Mouse (Mus musculus) embryonic facial prominence, embryonic 15.5 days (tissue): ENCODE measurements around the gene Nfatc2. TPM values are rescaled to one million over a fixed set of nuclear protein-coding genes. Genes with fewer than 3 reads are reported as not detected.

Source experiments
- ATAC-seq: fragments of 200-750 bp; cut with Nextera tagmentation; 2 replicates; pipeline ENCODE4 v1.8.0; 2017; ENCODE audit warnings: low read depth, moderate TSS enrichment; ENCODE audit not compliant: insufficient number of reproducible peaks, low FRiP score, low TSS enrichment
- H3K27ac ChIP-seq: fragments of 300-500 bp; sonication (generic); replicated peaks from 2 replicates; pipeline ENCODE4 v1.5.1; 2015; ENCODE audit warnings: mild to moderate bottlenecking, inconsistent platforms
- H3K27me3 ChIP-seq: fragments of 300-500 bp; sonication (generic); 2 replicates; pipeline ENCODE4 v1.6.1; 2015; ENCODE audit warnings: inconsistent platforms
- H3K36me3 ChIP-seq: fragments of 300-500 bp; sonication (generic); 2 replicates; pipeline ENCODE4 v1.6.1; 2015; ENCODE audit warnings: mild to moderate bottlenecking, inconsistent platforms
- H3K4me1 ChIP-seq: fragments of 300-500 bp; sonication (generic); 2 replicates; pipeline ENCODE4 v1.6.1; 2015; ENCODE audit warnings: inconsistent platforms
- H3K4me2 ChIP-seq: fragments of 300-500 bp; sonication (generic); replicated peaks from 2 replicates; pipeline ENCODE4 v1.6.1; 2015; ENCODE audit warnings: mild to moderate bottlenecking, inconsistent platforms
- H3K4me3 ChIP-seq: fragments of 300-500 bp; sonication (generic); replicated peaks from 2 replicates; pipeline ENCODE4 v1.5.1; 2015; ENCODE audit warnings: mild to moderate bottlenecking, inconsistent platforms
- H3K9ac ChIP-seq: fragments of 300-500 bp; sonication (generic); 2 replicates; pipeline ENCODE4 v1.6.1; 2015; ENCODE audit warnings: inconsistent platforms
- H3K9me3 ChIP-seq: fragments of 300-500 bp; sonication (generic); replicated peaks from 2 replicates; pipeline ENCODE4 v1.6.1; 2016; ENCODE audit warnings: inconsistent platforms
- WGBS: fragments of 180-500 bp; shearing (Covaris S2); methylation state at CpG from one replicate; pipeline ENCODE4 v1.1.7; 2015; 5-methylcytosine and 5-hydroxymethylcytosine counted together
- polyA plus RNA-seq: library from polyadenylated mRNA; unstranded; fragments of >200 nt; fragmentation: Nextera tagmentation; extraction: Ambion mirVana; gene quantifications from 2 replicates; pipeline ENCODE4 v1.2.1, GENCODE M21; 2015

The Nfatc2 gene
- polyA plus RNA-seq, 1 experiment from 2014 or later, result 5.8 TPM

DNA sequence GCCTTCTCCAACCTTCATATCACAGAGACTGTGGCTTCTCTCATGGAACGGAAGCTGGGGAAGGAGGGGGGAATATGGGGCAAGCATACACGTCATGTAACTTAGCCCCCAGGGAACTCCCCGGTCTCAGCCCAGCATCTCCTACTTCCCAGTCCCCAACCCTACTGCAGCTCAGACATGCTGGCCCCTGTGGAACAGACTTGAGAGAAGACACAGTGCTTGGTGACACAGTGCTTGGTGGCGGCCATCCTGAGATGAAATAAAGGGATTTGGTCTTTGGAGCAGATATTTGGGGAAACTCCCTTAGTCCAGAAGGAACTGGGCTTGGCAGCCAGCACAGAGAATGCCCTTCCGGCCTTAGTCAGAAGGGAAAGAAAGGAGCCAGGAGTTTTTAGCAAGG is 87.3 kb downstream of the Nfatc2 start:
- Histone ChIP-seq H3K27me3 (no peaks in the 10 kb centered on the region), H3K4me1 (no peaks in the 10 kb centered on the region; the same call in 1 of the 2 replicates), H3K4me2 (no peak overlapping the region), H3K9me3 (no peaks in the 10 kb centered on the region), H3K27ac (no peak overlapping the region), H3K9ac (no peak overlapping the region), H3K36me3 (no peaks in the 10 kb centered on the region), H3K4me3 (no peak overlapping the region)
- no peak for ATAC-seq
- 76% methylated on average over 5 of the region's 5 CpGs for WGBS

DNA sequence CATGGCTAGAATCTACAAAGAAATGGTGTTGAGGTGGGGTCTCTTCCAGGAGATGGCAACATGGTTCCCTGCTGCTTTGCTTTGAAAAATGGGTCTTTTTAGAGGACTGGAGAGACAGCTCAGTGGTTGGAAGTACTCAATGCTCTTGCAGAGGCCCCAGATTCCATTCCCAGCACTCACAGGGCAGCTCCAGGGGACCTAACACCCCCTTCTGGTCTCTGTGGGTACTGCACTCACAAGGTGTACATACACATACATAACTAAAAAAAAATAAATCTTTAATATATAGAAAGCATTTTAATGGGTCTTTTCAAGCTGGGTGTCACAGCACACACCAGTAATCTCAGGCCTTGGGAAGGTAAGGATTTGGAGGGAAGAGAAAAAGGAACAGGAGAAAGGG is 89.9 kb downstream of the Nfatc2 start:
- H3K4me3 ChIP-seq, result no peak overlapping the region
- H3K9me3 ChIP-seq, result no peaks in the 10 kb centered on the region
- H3K27ac ChIP-seq, result no peak overlapping the region

GRCm38 (mm10) chr2:168508469-168509198 is 92.8 kb downstream of the Nfatc2 start:
- Histone ChIP-seq H3K27me3 (no peaks in the 10 kb centered on the region), H3K4me1 (no peaks in the 10 kb centered on the region), H3K27ac (no peak overlapping the region), H3K4me3 (no peak overlapping the region), H3K36me3 (no peaks in the 10 kb centered on the region), H3K9me3 (no peaks in the 10 kb centered on the region), H3K9ac (no peak overlapping the region), H3K4me2 (no peak overlapping the region)
- 82% methylated on average over 13 of the region's 13 CpGs for WGBS
- no peak for ATAC-seq

More for the DNA sequence above, 89.9 kb downstream of the Nfatc2 start:
- Histone ChIP-seq H3K27me3 (no peaks in the 10 kb centered on the region), H3K36me3 (no peaks in the 10 kb centered on the region), H3K9ac (no peak overlapping the region), H3K4me1 (no peaks in the 10 kb centered on the region), H3K4me2 (no peak overlapping the region)
- ATAC-seq, result no peak

GRCm38 (mm10) chr2:168504431-168505182 is 96.8 kb downstream of the Nfatc2 start:
- ATAC-seq, result no peak
- no peak overlapping the region for H3K27ac ChIP-seq
- no peak overlapping the region for H3K9ac ChIP-seq
- 77% methylated on average over 27 of the region's 27 CpGs for WGBS
- no peaks in the 10 kb centered on the region for H3K27me3 ChIP-seq
- H3K4me1 ChIP-seq, result no peaks in the 10 kb centered on the region
- H3K9me3 ChIP-seq, result no peaks in the 10 kb centered on the region
- no peaks in the 10 kb centered on the region for H3K36me3 ChIP-seq
- no peak overlapping the region for H3K4me2 ChIP-seq
- H3K4me3 ChIP-seq, result no peak overlapping the region

- Histone ChIP-seq H3K4me3 (no peak overlapping the region), H3K4me1 (no peaks in the 10 kb centered on the region), H3K4me2 (no peak overlapping the region), H3K36me3 (no peaks in the 10 kb centered on the region), H3K27me3 (no peaks in the 10 kb centered on the region), H3K9ac (no peak overlapping the region), H3K27ac (no peak overlapping the region), H3K9me3 (no peaks in the 10 kb centered on the region)
- 67% methylated on average over 6 of the region's 6 CpGs for WGBS
- ATAC-seq, result no peak
Observed at GRCm38 (mm10) chr2:168503735-168504134, 97.7 kb downstream of the Nfatc2 start.

- Histone ChIP-seq H3K27me3 (no peaks in the 10 kb centered on the region), H3K4me3 (no peak overlapping the region), H3K27ac (no peak overlapping the region), H3K4me1 (no peaks in the 10 kb centered on the region), H3K9me3 (no peaks in the 10 kb centered on the region), H3K4me2 (no peak overlapping the region), H3K9ac (no peak overlapping the region), H3K36me3 (no peaks in the 10 kb centered on the region)
- 79% methylated on average over 6 of the region's 6 CpGs for WGBS
- ATAC-seq, result no peak
Observed at GRCm38 (mm10) chr2:168500750-168501149, 100.7 kb downstream of the Nfatc2 start.

GRCm38 (mm10) chr2:168500244-168500643 is 101.2 kb downstream of the Nfatc2 start:
- Histone ChIP-seq H3K4me1 (no peaks in the 10 kb centered on the region), H3K27ac (no peak overlapping the region), H3K27me3 (no peaks in the 10 kb centered on the region), H3K9ac (no peak overlapping the region), H3K4me3 (no peak overlapping the region), H3K9me3 (no peaks in the 10 kb centered on the region), H3K4me2 (no peak overlapping the region), H3K36me3 (no peaks in the 10 kb centered on the region)
- no peak for ATAC-seq
- 50% methylated on average over 6 of the region's 6 CpGs for WGBS

- ATAC-seq, result no peak
- Histone ChIP-seq H3K4me3 (no peak overlapping the region), H3K27ac (no peak overlapping the region), H3K36me3 (no peaks in the 10 kb centered on the region), H3K9ac (no peak overlapping the region), H3K9me3 (no peaks in the 10 kb centered on the region), H3K4me2 (no peak overlapping the region), H3K27me3 (no peaks in the 10 kb centered on the region), H3K4me1 (peaks cover 4% of the 10 kb centered on the region; the same call in 1 of the 2 replicates)
- WGBS, result 43% methylated on average over 7 of the region's 7 CpGs
Observed at GRCm38 (mm10) chr2:168491791-168492190, 109.7 kb downstream of the Nfatc2 start.

- no peak overlapping the region for H3K4me3 ChIP-seq
- H3K36me3 ChIP-seq, result no peaks in the 10 kb centered on the region
- H3K9me3 ChIP-seq, result no peaks in the 10 kb centered on the region
- no peak overlapping the region for H3K9ac ChIP-seq
- peaks cover 4% of the 10 kb centered on the region; the same call in 1 of the 2 replicates for H3K4me1 ChIP-seq
- H3K27me3 ChIP-seq, result no peaks in the 10 kb centered on the region
- WGBS, result 87% methylated on average over 13 of the region's 13 CpGs
- H3K4me2 ChIP-seq, result no peak overlapping the region
- no peak for ATAC-seq
- H3K27ac ChIP-seq, result no peak overlapping the region
Observed at GRCm38 (mm10) chr2:168489953-168490352, 111.5 kb downstream of the Nfatc2 start.

DNA sequence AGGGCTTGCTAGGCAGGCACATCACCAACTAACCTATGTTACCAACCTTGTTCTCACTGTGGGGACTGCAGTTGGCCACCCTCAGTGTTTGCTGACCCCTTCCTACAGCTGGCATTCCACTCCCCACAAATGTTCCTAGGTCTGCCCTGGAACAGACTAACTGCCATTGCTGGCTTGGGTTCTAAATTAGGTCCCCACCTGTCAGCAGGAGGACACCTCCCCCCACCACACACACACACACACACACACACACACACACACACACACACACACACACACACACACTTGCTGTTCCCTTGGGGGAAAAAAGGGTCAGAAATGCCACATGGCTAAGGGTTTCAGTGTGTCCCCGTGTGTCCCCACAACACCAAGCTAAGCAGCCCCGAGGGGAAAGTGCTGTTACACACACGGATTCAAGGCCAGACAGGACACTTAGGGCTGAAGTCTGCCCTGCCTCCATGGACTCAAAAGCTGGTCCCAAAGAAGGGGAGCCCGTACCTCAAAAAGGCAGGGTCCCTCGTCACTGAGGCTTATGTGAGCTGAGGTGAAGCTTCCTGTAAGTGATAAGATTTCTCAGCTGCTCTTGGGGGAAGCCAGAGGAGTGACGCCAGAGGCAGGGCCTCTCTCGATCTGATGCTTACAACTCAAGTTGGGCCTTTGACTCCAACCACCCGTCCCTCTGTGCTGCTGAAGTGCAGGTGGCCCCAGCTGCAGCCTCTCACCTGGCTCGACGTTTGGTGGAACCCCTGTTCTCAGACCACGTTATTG is 113.1 kb downstream of the Nfatc2 start:
- Histone ChIP-seq H3K27ac (no peak overlapping the region), H3K27me3 (no peaks in the 10 kb centered on the region), H3K4me3 (no peak overlapping the region), H3K9ac (no peak overlapping the region), H3K4me1 (peaks cover 4% of the 10 kb centered on the region; the same call in 1 of the 2 replicates), H3K36me3 (no peaks in the 10 kb centered on the region), H3K4me2 (no peak overlapping the region), H3K9me3 (no peaks in the 10 kb centered on the region)
- WGBS, result 74% methylated on average over 11 of the region's 11 CpGs
- no peak for ATAC-seq

GRCm38 (mm10) chr2:168481121-168481520 is 120.3 kb downstream of the Nfatc2 start:
- ATAC-seq, result no peak
- WGBS, result 88% methylated on average over 14 of the region's 14 CpGs
- no peak overlapping the region for H3K9ac ChIP-seq
- H3K27me3 ChIP-seq, result no peaks in the 10 kb centered on the region
- H3K36me3 ChIP-seq, result no peaks in the 10 kb centered on the region
- no peak overlapping the region for H3K27ac ChIP-seq
- H3K9me3 ChIP-seq, result no peaks in the 10 kb centered on the region
- no peak overlapping the region for H3K4me3 ChIP-seq
- H3K4me1 ChIP-seq, result peaks cover 16% of the 10 kb centered on the region; the same call in 1 of the 2 replicates
- no peak overlapping the region for H3K4me2 ChIP-seq
